Mouse (Mus musculus): ENCODE measurements at regions not wholly inside any gene's neighbourhood (a gene's known extent, or its start where the extent isn't known, plus 50 kb on each side); places are given as distances from the start of the nearest gene placed in this dataset.

DNA sequence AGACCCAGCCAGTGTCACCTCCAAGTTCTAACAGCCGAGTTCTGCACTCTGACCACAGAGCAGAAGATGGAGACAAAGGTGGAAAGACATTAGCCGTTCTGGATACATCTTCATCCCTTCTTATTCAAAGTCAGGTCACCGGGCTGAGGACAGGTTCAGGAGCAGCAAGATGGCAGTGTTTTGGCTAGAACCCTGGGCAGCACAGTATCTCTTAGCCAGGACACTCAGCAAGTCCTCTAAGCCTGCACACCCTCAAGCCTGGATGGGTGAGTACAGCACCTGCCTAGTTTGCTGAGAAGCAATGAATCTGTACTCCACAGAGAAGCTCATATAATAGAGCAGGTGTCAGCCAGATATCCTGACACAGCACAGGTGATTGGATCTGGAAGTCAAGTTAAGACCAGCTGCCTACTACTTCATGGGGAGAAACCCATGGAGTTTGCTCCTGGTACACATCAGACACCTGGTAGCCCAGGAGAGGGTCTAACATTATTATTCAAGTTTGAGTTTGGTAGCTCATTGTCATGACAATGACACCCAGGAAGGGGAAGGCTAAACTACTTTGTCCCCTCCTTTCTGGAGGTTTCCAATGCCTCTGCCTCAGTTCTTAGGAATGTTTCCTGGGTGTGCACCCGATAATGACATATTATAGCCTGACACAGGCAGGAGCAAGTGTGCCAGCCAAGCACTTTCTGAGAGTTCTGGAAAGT, 108.1 kb downstream of the Ndufa10 start:
- Histone ChIP-seq H3K36me3 (no peaks in the 10 kb centered on the region), H3K27me3 (replicated peaks) (peaks cover 11% of the 10 kb centered on the region; the same call in 1 of the 2 replicates), H3K4me1 (no peaks in the 10 kb centered on the region), H3K4me3 (no peak overlapping the region), H3K9ac (no peak overlapping the region), H3K27ac (replicated peaks) (no peak overlapping the region), H3K4me2 (no peak overlapping the region), H3K9me3 (no peaks in the 10 kb centered on the region)
- no peak for ATAC-seq (ENCODE audit: extremely low read depth, insufficient number of reproducible peaks, low FRiP score, low TSS enrichment)
- 75% methylated on average over 4 of the region's 4 CpGs for WGBS

DNA sequence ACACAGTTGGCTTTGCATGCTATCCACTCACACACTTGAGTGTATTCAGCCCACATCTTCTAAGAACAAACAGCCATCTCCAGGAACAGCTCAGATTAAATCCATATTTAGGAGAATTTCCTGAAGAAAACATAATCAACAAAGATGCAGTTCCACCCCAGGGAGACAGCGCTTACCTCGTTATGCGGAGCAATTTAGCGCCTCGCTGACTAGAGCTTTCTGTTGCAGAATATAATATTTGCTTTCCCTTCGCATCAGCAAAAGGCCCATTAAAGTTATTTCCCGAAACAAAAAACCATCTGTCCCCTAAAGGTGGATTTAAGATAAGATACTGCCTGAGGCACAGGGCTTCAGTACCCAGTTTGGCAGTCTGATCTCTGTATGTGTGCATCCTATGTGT, 112.0 kb downstream of the Ndufa10 start:
- 84% methylated on average over 7 of the region's 7 CpGs for WGBS
- peaks cover 17% of the 10 kb centered on the region for H3K4me1 ChIP-seq
- no peak overlapping the region for H3K4me2 ChIP-seq
- no peaks in the 10 kb centered on the region for H3K36me3 ChIP-seq
- H3K27me3 ChIP-seq (replicated peaks): peaks cover 11% of the 10 kb centered on the region; the same call in 1 of the 2 replicates
- H3K9me3 ChIP-seq: no peaks in the 10 kb centered on the region
- no peak for ATAC-seq (ENCODE audit: extremely low read depth, insufficient number of reproducible peaks, low FRiP score, low TSS enrichment)
- no peak overlapping the region for H3K27ac ChIP-seq (replicated peaks)
- H3K9ac ChIP-seq: no peak overlapping the region
- H3K4me3 ChIP-seq: no peak overlapping the region

DNA sequence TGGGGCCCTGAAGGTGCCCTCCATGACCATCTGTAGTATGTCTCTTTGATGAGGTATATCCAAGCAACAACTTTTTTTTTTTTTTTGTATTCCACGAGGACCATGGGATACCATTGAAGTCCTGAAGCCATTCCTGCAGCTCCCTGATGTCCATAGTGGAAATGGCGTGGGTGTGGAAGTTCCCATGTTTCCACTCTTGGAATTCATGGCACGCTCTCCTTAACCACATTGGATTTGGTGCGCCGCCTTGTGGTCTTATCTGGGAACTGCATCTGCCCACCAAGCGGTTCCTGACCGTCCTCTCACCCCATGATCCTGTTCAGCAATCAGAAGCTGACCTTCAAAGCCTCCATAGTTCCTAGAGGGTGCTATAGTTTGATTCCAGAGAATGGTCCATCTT, 113.4 kb downstream of the Ndufa10 start:
- H3K4me3 ChIP-seq: no peak overlapping the region
- H3K4me2 ChIP-seq: no peak overlapping the region
- H3K27me3 ChIP-seq (replicated peaks): peaks cover 7% of the 10 kb centered on the region; the same call in 1 of the 2 replicates
- H3K4me1 ChIP-seq: peaks cover 17% of the 10 kb centered on the region
- no peaks in the 10 kb centered on the region for H3K36me3 ChIP-seq
- ATAC-seq (ENCODE audit: extremely low read depth, insufficient number of reproducible peaks, low FRiP score, low TSS enrichment): no peak
- WGBS: 15% methylated on average over 7 of the region's 7 CpGs
- H3K9ac ChIP-seq: no peak overlapping the region
- H3K27ac ChIP-seq (replicated peaks): no peak overlapping the region
- no peaks in the 10 kb centered on the region for H3K9me3 ChIP-seq

DNA sequence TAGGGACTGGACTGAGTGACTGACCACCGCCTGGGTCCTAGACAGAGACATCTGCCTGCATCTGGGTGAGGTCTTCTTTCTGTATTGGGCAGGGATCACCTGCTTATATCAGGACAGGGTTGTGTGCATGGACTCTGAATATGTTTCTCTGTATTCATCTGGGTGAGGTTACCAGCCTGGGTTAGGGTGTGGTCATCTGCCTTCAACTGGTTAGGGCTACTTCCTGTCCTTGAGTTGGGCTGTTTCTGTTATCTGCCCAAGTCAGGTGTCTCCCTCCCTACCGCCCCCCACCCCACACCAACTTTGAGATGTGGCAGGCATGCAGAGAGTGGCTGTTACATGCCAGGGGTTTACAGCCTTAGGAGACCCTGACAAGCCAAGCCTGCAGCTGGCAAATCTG, 114.2 kb downstream of the Ndufa10 start:
- H3K9ac ChIP-seq: no peak overlapping the region
- H3K4me1 ChIP-seq: peaks cover 17% of the 10 kb centered on the region
- H3K4me2 ChIP-seq: no peak overlapping the region
- H3K4me3 ChIP-seq: no peak overlapping the region
- no peak overlapping the region for H3K27ac ChIP-seq (replicated peaks)
- no peaks in the 10 kb centered on the region for H3K36me3 ChIP-seq
- H3K27me3 ChIP-seq (replicated peaks): peaks cover 7% of the 10 kb centered on the region; the same call in 1 of the 2 replicates
- ATAC-seq (ENCODE audit: extremely low read depth, insufficient number of reproducible peaks, low FRiP score, low TSS enrichment): no peak
- 78% methylated on average over 2 of the region's 2 CpGs for WGBS
- H3K9me3 ChIP-seq: no peaks in the 10 kb centered on the region

DNA sequence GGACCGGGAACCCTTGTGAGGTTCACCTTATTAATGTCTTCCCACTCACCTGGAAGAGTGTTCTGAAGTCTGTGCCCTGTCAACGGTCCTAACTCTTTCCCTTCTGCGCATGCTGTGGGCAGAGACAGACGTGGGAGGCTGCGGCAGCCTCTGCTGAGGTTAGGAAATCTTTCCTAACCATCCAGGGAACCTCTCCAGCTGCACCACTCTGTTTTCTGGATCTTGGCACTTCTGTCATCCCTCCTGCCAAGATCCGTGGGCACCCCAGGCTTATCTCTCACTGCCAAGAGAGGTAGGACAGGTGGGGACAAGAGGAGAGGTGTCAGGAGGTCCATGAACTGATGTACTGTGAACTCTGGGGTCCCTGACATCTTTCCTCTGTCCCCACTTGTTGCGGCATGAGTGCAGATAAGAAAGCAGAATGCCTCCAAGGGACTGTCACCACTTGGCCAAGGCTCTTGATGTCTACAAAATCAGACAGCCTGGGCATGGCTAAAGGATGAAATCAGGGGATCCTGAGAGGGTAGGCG, 114.8 kb downstream of the Ndufa10 start:
- no peak for ATAC-seq (ENCODE audit: extremely low read depth, insufficient number of reproducible peaks, low FRiP score, low TSS enrichment)
- no peak overlapping the region for H3K4me2 ChIP-seq

DNA sequence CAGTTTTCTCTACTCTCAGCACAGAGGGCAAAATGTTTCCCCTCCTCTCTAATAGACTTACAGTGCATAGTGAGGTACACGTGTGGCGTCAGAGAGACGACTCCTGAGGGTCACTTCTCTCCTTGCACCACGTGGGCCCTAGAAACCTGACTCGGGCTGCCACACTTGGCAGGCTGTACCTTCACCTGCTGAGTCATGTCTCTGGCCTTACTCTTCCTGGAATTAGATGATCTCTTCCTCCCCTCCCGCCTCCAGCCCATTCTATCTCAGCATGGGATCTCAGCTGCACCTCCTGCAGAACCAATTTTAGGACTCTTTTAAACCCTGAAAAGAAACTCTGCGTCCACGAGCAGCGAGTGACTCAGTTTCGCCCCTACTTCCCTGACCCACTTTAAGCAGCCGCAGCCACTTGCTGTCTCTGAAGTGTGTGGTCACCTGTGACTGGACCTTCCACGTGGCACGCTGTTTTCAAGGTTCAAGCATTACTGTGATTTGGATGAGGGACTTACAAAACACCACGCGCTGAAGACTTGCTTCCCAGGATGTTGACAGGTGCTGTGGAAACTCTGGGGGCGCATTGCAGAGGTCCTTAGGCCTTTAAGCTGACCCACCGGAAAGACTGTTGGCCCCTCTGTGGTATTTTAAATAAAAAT, 125.2 kb downstream of the Ndufa10 start:
- Histone ChIP-seq H3K9ac (no peak overlapping the region), H3K36me3 (no peaks in the 10 kb centered on the region), H3K4me1 (peaks cover 9% of the 10 kb centered on the region), H3K27me3 (replicated peaks) (no peaks in the 10 kb centered on the region), H3K27ac (replicated peaks) (no peak overlapping the region), H3K4me2 (no peak overlapping the region), H3K4me3 (no peak overlapping the region), H3K9me3 (no peaks in the 10 kb centered on the region; the same call in 1 of the 2 replicates)
- ATAC-seq (ENCODE audit: extremely low read depth, insufficient number of reproducible peaks, low FRiP score, low TSS enrichment): no peak
- WGBS: 52% methylated on average over 17 of the region's 17 CpGs

More for the DNA sequence above, 114.8 kb downstream of the Ndufa10 start:
- Histone ChIP-seq H3K27me3 (replicated peaks) (peaks cover 7% of the 10 kb centered on the region; the same call in 1 of the 2 replicates), H3K9ac (no peak overlapping the region), H3K36me3 (no peaks in the 10 kb centered on the region), H3K9me3 (no peaks in the 10 kb centered on the region), H3K27ac (replicated peaks) (no peak overlapping the region), H3K4me3 (no peak overlapping the region), H3K4me1 (peaks cover 17% of the 10 kb centered on the region)
- 58% methylated on average over 8 of the region's 8 CpGs for WGBS

DNA sequence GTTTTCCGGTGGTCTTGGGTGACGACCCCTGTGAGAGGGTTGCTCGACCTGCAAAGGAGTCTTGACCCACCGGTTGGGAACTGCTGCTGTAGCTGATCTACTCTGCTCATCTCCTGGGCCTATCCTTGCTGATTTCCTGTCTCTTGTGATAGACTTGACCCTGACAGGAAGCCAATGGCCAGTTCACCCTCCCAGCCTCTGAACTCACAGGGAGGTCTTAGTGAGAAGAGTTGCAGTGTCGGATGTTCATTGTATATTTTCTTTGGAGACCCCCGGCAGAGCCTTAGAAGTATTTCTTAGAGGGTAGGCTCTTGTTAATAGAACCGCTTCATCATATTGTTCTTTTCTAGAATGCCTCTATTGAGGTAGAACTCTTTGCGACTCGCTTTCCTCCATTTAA, 126.0 kb downstream of the Ndufa10 start:
- Histone ChIP-seq H3K4me2 (no peak overlapping the region), H3K27ac (replicated peaks) (no peak overlapping the region), H3K4me1 (peaks cover 16% of the 10 kb centered on the region), H3K4me3 (no peak overlapping the region), H3K9ac (no peak overlapping the region), H3K9me3 (no peaks in the 10 kb centered on the region; the same call in 1 of the 2 replicates), H3K36me3 (no peaks in the 10 kb centered on the region), H3K27me3 (replicated peaks) (no peaks in the 10 kb centered on the region)
- WGBS: 79% methylated on average over 9 of the region's 9 CpGs
- ATAC-seq (ENCODE audit: extremely low read depth, insufficient number of reproducible peaks, low FRiP score, low TSS enrichment): no peak

DNA sequence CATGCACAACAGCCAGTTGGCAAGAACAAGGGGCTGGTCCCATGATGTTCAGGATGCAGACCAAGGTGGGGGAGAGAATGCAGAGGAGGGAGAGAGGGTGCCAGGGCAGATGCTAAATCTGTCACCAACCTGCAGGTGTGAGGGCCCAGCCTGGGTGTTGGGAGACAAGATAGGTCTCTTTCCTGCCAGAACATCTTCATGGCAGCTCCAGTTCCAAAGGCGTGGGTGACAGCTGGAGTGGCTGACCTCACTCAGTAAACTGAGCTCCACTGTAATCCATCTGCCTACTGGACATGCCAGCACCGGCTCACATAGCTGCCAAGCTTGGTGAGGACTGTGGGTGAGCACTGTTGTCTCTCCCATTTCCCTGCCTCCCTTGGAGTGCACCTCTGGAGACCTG, 129.9 kb downstream of the Ndufa10 start:
- 50% methylated on average over 2 of the region's 2 CpGs for WGBS
- Histone ChIP-seq H3K4me2 (no peak overlapping the region), H3K36me3 (no peaks in the 10 kb centered on the region), H3K9ac (no peak overlapping the region), H3K4me3 (no peak overlapping the region), H3K9me3 (no peaks in the 10 kb centered on the region), H3K27ac (replicated peaks) (no peak overlapping the region), H3K27me3 (replicated peaks) (no peaks in the 10 kb centered on the region), H3K4me1 (peaks cover 21% of the 10 kb centered on the region)
- ATAC-seq (ENCODE audit: extremely low read depth, insufficient number of reproducible peaks, low FRiP score, low TSS enrichment): no peak

DNA sequence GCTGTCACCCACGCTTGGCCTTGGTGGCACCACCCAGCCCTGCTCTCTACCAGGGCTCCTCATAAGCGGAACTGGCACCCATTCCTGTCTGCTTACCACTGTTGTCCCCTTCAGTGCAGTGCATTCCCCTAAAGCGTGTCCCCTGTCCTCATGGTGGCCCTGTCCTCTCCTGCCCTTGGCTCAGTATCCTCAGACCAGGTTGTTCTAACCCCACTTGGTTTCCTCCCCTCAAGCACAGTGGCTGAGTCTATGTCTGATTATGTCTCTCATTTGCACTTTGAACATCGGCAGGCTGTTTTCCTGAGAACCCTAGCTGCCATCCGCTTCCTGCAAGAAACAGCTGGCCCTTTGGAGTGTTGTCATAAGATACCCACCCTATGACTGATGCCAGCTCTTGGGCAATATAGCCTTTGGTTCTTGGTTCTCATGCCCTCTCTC, 130.5 kb downstream of the Ndufa10 start:
- 75% methylated on average over 5 of the region's 5 CpGs for WGBS
- Histone ChIP-seq H3K9ac (no peak overlapping the region), H3K27ac (replicated peaks) (no peak overlapping the region), H3K4me3 (no peak overlapping the region), H3K4me2 (no peak overlapping the region), H3K36me3 (no peaks in the 10 kb centered on the region), H3K9me3 (no peaks in the 10 kb centered on the region), H3K27me3 (replicated peaks) (no peaks in the 10 kb centered on the region), H3K4me1 (peaks cover 25% of the 10 kb centered on the region)
- no peak for ATAC-seq (ENCODE audit: extremely low read depth, insufficient number of reproducible peaks, low FRiP score, low TSS enrichment)

DNA sequence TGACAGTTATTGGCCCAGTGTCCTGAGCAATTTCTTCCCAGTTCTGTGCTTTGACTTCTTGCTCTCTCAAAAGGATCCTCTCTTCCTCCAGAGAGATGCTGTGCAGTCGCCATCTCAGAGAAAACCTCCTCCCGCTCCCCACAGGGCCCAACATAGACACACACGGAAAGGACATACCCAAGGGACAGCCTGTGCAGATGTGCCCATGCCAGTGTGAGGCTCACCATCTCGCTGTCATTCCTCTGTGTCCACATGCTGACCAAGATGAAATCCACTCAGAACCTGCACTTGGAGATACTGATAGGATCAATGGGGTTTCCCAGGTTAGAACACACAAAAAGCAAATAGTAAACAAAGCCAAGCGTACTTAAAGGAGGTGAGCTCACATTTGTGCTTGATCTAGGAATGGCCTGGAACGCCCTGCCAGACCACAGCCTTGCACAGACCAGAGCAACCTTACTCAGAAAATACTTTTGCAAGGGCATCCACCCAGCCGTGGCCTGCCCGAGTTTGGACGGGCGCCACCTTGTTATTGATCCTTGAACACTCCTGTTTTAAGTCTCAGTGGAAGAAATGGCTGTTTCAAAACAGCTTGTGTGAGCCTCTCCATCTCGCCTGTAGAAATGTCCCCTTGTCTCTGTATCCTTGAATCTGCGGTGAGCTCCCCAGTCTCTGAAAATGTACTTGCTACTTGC, 131.7 kb downstream of the Ndufa10 start:
- peaks cover 33% of the 10 kb centered on the region for H3K4me1 ChIP-seq
- WGBS: 82% methylated on average over 12 of the region's 12 CpGs

DNA sequence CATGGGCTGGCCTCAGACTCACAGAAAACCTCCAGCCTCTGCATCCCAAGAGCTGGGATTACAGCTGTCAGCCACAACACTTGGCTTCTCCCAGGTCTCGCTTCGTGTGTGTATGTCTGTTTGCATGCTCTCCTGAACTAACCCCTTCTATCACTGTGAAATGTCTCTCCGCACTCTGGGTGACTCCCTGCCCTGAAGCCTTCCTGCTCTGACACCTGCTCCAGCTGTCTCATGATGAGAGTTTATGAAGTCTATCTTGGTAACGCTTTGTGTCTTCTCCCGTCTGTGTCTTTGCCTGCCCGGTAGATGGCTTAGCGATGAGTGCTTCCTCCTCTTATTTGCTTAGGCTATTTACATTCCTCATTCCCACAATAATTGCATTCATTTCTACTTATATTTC, 133.0 kb downstream of the Ndufa10 start:
- no peak overlapping the region for H3K4me2 ChIP-seq
- peaks cover 36% of the 10 kb centered on the region for H3K4me1 ChIP-seq
- ATAC-seq (ENCODE audit: extremely low read depth, insufficient number of reproducible peaks, low FRiP score, low TSS enrichment): no peak
- no peak overlapping the region for H3K27ac ChIP-seq (replicated peaks)
- H3K4me3 ChIP-seq: no peak overlapping the region
- H3K9me3 ChIP-seq: no peaks in the 10 kb centered on the region
- no peaks in the 10 kb centered on the region for H3K36me3 ChIP-seq
- H3K27me3 ChIP-seq (replicated peaks): no peaks in the 10 kb centered on the region
- 59% methylated on average over 7 of the region's 7 CpGs for WGBS
- no peak overlapping the region for H3K9ac ChIP-seq

More for the DNA sequence above, 131.7 kb downstream of the Ndufa10 start:
- no peaks in the 10 kb centered on the region for H3K9me3 ChIP-seq
- H3K36me3 ChIP-seq: no peaks in the 10 kb centered on the region
- no peak overlapping the region for H3K9ac ChIP-seq
- no peak for ATAC-seq (ENCODE audit: extremely low read depth, insufficient number of reproducible peaks, low FRiP score, low TSS enrichment)
- no peak overlapping the region for H3K4me3 ChIP-seq
- no peak overlapping the region for H3K4me2 ChIP-seq
- H3K27ac ChIP-seq (replicated peaks): no peak overlapping the region
- no peaks in the 10 kb centered on the region for H3K27me3 ChIP-seq (replicated peaks)
